Mouse (Mus musculus): ENCODE results near the gene Rundc3a.

DNA sequence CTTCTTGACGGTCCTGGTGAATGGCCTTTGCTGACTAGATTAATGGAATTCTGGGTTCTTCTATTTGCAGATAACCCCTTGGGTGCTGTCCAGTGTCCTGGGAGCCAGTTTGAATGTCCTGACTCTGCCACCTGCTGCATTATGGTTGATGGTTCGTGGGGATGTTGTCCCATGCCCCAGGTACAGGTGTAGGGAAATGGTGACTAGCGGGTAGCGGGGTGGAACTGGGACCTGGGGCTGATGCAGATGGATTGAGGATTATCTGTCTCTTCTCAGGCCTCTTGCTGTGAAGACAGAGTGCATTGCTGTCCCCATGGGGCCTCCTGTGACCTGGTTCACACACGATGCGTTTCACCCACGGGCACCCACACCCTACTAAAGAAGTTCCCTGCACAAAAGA is 40.7 kb downstream of the Rundc3a start:
- TF ChIP-seq POLR2A (IDR thresholded peaks at IDR 0.05; ENCODE audit: borderline replicate concordance, insufficient read depth, low read length) (no peak), CTCF (IDR thresholded peaks at IDR 0.05; ENCODE audit: borderline replicate concordance, insufficient read depth, low read depth, low read length) (no peak)
